Mouse (Mus musculus): ENCODE results near the gene Rsf1.

Rsf1 gene

DNA sequence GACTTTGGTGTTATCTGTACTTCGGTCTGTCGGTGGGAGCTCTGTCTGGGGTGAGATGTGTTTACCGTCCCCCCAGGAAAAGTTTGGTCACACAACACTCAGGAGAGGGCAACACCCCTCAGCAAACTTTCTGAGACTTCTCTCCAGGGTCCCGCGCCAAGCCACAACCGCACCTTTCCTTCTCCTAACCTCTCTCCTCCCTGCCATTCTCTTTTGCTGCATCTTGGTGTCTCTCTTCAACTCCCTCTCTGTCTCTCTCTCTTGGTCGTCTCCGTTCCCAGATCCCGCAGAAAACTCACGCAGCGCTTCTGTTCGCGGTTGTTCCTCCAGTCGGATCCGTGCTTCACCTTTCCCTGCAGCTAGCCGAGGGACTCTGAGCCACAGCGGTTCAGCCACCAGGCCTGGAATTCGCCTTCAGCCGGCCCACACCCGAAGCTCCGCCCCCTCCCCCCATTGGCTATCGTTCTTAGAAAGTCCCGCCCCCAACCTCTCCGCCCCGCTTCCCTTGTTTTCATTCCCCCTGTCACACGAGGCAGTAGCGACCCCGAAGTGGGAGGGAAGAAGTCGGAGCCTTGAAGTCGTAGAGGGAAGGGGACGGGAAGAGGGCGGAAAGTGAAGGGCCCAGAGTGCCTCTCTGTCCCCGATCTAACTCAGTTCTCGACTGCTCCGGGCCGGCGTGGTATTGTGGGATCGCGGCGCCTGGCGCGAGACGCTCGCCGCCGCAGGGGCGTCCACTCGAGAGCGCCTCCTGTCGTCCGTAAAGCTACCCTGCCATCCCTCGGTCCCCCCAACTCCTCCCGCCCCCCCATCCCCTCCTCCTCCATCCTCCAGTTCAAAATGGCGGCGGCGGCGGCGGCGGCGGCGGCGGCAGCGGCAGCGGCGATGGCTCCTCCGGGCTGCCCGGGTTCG, at the start of gene Rsf1, which contains the start of gene Aamdc:
Gene Rsf1 (plus strand): TSS at position 823 of the 909 bp plus-strand sequence.
Gene Aamdc (minus strand): TSS at position 431 of the 909 bp plus-strand sequence.
- peak; percentile 96 to 99 for DNase-seq (ENCODE audit: inconsistent age in 2 of 2, low spot score in 1 of 2)

DNA sequence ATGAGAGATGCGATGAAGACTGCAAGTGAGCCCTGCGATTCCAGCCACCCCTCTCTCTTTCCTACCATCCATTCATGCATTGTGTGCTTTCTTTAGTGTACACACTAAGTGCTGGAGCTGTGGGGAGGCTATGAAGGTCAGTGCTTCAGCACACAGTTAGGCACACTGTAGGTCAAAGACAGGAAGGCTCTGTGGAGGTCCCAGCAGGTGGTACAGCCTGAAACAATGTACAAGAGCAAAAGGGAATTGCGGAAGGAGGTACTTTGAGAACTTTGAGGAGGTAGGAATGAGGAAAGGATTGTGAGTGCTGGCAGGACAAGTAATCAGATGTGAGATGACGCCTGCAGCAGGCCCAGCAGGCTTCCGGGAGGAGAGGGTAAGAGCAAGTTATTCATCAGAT, 44.2 kb upstream of the Rsf1 start:
- no peak for DNase-seq (ENCODE audit: inconsistent age in 2 of 2, low spot score in 1 of 2)

DNA sequence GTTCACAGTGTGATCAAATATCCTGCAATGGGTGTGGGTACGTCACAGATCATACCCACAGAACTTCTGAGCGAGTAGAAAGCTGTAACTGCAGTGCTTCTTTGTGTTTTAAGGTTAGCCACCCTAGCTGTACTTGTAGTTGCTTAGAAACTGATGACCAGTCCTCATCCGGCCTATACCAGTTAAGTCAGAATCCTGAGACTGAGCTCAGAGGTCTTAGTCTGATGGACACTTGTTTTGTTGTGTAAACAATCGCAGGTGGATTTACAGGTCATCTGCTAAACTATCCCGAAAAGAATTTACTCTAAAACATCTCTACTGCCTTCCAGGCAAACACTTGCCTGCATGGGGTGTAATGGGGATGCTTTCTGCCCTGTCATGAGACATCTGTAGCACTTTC, 43.1 kb upstream of the Rsf1 start:
- DNase-seq (ENCODE audit: inconsistent age in 2 of 2, low spot score in 1 of 2), result no peak

DNA sequence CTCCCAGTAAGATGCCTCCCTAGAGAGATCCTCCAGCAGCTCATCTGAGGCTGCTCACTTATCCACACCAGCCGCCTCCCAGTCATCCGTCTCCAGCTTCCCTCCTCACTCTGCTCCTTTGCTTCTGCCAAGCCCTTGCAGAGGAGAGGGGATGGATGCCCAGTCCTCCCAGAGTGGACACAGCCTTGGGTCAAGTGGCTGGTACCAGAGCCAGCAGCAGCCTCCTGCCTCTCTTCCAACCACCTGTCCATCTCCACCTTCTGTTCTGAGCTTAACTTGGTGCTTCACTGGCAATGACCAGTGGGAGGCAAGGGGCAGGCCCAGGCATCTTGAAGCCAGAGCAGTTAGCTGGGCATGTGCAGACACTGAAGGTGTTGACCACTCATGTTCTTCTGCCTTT, 33.2 kb upstream of the Rsf1 start:
- no peak for DNase-seq (ENCODE audit: inconsistent age in 2 of 2, low spot score in 1 of 2)

DNA sequence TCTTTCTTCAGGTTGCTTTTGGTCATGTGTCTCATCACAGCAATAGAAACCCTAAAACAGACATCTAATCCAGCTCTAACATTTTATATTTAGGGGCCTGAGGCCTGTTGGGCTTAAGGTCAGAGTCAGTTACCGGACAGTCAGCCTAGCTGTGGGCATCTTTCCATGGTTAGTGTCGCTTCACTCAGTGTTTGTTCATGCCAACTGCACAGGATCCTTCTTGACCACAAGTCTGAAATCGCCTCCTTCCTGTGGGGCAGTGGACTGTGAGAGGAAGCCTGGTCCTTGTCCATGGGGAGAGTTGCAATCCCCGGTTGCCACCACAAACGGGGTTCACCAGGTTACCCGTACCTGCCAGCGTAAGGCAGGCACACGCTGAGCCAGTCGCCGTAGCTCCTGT, 30.4 kb upstream of the Rsf1 start:
- no peak for DNase-seq (ENCODE audit: inconsistent age in 2 of 2, low spot score in 1 of 2)

DNA sequence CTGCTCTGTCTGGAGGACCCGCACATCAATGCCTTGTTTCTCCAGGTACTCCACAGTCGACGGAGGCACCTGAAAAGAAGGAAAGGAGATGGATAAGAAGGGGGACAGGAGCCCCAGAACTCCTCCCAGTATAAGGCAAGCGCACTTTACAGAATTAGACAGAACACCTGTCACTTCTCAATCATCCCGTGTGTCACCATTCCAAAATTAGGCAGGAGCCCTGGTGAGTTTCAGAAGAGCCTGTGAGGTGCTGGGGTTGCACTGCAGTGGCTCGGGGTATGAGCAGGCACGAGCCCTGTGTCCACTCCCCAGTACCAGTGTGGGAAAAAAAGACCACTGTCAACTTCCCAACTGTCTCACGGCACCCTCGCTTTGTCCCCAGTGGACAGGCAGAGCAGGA, 29.0 kb upstream of the Rsf1 start:
- DNase-seq (ENCODE audit: inconsistent age in 2 of 2, low spot score in 1 of 2), result no peak

DNA sequence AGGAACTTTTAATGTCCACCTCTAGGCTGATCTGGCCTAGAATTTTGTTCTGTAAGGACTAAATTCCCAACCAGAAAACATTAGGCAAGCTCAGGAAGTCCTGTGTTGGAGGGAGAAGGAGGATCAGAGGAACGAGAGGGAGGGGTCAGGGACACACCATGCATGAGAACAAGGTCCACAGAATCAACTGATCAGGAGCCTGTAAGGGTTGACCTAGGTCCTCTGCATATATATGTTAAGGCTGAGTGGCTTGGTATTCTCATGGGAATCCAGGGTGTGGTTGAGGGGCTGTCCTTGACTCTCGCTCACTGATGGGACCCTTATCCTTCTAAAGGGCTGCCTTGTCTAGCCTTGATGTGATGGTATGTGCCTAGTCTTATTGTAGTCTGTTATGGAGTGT, 16.1 kb upstream of the Rsf1 start:
- DNase-seq (ENCODE audit: inconsistent age in 2 of 2, low spot score in 1 of 2), result no peak

DNA sequence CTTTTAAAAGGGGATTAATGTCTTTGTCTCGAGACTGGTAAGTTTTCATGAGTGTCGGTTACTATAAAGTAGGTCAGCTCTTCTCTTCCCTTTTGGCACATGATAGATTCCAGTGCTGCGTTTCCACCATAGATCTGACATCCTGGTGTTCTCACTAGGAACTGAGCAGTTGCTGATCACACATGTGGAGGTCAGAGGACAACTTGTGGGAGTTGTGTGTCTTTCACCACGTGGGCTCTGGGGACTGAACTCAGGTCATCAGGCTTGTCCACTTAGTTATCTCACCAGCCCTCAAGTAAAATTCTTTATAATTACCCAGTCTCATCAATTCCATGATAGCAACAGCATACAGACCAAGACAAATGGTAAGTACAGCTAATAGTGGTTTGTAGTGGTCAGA, 10.3 kb upstream of the Rsf1 start:
- DNase-seq (ENCODE audit: inconsistent age in 2 of 2, low spot score in 1 of 2), result no peak

DNA sequence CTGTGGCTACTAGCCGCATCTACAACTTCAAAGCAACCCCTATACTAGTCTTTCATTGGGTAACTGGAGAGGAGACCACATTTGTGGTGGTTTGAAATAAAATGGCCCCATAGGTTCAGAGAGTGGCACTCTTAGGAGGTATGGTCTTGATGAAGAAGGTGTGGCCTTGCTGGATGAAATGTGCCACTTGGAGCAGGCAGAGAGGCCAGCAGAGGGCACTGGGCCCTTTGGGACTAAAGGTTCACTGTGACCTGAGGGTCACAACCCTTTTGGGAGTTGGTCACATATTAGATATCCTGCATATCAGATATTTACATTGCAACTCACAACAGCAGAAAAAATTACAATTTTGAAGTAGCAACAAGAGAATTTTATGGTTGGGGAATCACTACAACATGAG, 9.3 kb upstream of the Rsf1 start:
- no peak for DNase-seq (ENCODE audit: inconsistent age in 2 of 2, low spot score in 1 of 2)

DNA sequence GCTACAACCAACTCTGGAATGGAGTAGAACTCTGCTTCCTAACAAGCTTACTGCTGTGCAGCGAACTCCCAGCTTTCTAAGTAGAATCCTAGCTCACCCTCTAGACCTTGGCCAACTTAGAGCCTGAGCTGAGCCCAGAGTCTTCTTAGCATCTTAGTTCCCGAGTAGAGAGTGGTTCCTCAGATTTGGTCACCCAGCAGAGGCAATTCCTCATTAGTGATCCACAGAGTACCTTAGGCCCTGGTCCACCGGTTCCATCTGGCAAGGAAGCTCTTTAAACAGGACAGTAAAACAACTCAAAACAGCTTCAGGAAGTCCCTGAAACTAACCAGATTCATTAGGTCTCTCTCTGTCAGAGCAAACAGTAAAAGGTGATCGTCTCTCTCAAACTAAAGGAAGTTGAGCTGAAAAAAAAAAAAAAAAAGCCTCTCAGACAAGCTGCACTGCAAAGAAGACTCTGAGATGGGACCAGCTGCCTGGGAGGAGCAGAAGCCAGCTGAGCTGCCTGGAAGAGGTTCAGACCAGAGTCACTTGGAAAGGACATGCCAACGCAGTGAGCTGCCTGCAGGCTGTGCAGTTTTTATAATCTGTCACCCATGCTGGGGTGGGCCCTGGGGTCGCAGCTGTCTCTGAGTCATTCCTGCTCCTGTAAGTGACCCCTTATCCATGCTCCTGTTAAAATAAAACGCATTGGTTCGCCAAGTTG, 1.2 kb upstream of the Rsf1 start:
- DNase-seq (ENCODE audit: inconsistent age in 2 of 2, low spot score in 1 of 2), result peak; percentile 53 to 78

DNA sequence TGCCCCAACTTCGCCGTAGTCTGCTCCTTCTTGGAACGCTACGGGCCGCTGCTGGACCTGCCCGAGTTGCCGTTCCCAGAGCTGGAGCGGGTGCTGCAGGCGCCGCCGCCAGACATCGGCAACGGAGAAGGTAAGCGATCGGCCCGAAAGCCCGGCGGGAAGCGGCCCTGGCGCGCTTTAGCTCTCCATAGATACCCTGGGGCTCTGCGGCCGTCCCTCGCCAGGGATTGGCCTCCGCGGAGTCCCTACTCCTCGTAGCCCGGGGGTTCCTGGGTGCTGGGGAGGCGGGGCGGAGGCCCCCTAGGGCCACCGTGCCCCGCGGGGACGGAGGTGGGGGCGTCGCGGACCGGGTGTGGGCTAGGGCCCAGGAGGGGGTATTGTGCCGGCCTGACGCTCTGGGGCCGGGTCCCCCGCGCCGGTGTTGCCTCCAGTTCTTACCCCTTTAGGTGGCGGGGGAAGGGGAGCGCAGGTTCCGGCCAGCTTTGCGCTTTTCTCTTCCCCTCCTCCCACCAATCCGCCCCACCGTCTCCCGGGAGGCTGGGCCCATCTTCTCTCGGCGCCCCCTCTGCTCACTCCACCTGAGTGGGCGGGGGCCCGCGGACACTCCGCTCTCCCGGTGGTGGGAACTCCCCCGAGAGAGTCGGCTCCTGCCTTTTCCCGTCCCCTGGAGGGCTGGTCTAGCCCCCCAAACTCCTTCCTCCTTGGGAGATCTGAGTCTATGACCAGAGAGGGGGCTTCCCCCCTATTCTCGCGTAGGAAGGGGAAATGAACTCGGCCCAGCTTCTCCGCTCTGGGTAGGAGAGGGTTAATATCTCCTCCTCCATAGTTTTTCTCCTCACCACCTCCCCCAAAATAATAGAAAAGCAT, 520 bp downstream of the Rsf1 start:
- DNase-seq (ENCODE audit: inconsistent age in 2 of 2, low spot score in 1 of 2), result peak; percentile 70 to 88

DNA sequence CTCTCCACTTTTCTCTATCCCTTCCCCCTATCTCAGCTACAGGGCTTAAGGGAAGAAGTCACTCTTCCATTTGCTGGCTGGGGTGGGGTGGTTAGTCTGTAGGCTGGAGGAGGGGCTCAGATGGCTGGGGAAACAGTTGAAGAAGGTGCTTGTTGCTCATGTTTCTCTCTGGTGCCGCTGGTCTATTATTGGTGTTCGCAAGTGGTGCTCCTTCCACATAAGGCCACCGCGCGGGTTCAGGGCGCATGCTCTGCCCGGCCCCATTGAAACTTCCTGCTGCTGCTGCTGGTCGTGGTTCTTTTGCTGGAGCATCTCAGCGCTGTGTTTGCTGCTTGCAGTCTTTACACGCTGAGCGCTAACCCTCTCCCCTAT, 1.1 kb downstream of the Rsf1 start:
- DNase-seq (ENCODE audit: inconsistent age in 2 of 2, low spot score in 1 of 2), result peak; percentile 90 to 96

DNA sequence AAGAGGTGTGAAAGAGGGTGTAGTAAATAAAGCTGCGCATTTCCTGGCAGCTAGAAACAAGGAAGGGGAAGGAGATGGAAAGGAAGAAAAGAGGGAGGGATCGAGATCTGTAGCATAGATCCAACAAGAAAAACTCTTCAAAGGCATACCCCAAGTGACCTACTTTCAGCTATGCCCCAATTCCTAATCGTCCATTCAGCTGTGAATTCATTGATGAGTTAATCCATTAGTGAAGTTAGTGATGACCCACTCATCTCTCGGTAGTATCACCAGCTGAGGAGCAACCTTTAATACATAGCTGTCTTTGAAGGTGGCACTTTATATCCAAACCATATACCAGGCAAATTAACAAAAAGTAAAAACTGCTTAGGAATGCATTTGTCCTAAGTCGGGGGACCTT, 8.8 kb downstream of the Rsf1 start:
- DNase-seq (ENCODE audit: inconsistent age in 2 of 2, low spot score in 1 of 2), result no peak

DNA sequence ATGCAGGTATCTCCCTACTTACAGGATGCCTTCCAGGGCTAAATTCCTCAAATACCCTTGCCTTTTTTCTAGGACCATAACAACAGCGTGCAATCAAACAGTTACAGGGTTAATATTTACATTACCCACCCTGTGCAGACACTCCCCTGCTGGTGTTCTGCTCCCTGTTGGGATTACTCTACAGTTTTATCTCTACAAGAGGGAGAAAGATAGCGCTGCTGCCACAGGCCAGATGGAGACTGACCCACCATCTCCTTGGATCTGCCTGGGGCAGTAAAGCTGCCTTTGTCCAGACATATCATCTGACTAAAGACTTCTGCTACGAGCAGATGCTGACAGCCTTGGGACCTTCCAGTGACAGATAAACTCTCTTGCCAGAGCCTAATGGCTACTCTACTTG, 10.8 kb downstream of the Rsf1 start:
- DNase-seq (ENCODE audit: inconsistent age in 2 of 2, low spot score in 1 of 2), result no peak

DNA sequence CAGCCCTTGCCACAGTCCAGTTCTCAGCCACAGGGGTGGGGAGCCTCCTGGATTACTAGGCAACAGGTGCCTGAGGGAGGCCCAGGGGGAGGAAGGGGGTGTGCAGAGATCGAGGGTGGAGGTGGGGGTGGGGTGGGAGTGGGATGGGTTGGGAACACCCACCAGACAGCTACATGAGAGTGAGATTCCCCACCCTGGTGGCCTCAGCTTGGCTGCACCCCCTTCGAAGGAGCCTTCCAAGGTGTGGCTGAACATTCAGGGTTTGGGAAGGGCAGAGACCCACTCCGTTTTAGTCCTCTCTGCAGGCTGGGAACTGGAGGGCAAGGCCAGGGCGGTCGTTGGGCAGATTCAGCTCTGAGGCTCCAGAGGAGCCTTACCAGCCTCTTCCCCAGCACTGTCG, 11.6 kb downstream of the Rsf1 start:
- DNase-seq (ENCODE audit: inconsistent age in 2 of 2, low spot score in 1 of 2), result no peak

DNA sequence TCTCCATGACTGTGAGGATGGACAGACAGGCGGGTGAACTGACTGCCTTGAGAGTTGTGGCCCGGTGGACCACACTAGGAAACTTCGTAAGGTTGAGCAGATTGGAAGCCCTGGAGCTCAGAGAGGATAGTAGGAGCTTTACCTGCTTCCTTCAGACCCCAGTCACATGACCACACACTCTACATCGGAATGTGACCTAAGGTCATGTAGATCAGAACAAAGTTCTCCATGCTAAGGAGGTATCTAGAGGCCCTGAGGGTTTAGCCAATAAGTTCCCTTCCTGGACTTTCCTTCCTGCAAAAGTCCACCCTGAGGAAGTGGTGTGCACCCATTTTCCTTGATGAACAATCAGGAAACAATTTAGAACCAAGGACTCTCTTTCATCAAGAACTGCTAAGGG, 12.7 kb downstream of the Rsf1 start:
- no peak for DNase-seq (ENCODE audit: inconsistent age in 2 of 2, low spot score in 1 of 2)

DNA sequence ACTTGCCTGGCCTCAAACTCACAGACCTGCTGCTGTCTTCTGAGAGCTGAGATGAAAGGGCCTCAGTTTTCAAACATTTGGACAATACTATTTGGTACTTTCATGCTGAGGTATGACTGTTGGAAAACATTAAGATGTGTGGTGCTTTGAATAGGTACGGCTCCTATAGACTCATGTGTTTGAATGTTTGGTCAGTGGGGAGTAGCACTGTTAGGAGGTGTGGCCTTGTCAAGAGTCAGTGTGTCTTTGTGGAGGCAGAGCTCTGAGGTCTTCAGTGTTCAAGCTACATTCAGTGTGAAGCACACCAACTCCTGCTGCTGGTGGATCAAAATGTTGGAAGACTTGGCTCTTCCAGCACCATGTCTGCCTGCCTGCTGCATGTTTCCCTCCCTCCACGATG, 13.8 kb downstream of the Rsf1 start:
- DNase-seq (ENCODE audit: inconsistent age in 2 of 2, low spot score in 1 of 2), result no peak

DNA sequence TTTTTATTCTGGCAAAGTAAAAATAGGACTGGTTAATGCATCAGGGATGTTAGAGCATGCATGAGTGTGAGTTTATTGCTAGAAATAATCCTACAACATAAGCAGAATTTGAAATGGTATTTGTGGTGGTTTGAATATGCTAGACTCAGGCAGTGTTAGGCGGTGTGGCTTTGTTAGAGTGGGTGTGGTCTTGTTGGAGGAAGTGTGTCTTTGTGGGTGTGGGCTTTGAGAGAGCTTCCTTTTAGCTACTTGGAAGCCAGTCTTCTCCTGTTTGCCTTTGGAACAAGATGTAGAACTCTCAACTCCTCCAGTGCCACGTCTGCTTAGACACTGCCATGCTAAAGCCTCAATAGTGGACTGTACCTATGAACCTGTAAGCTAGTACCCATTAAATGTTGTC, 18.9 kb downstream of the Rsf1 start:
- no peak for DNase-seq (ENCODE audit: inconsistent age in 2 of 2, low spot score in 1 of 2)

DNA sequence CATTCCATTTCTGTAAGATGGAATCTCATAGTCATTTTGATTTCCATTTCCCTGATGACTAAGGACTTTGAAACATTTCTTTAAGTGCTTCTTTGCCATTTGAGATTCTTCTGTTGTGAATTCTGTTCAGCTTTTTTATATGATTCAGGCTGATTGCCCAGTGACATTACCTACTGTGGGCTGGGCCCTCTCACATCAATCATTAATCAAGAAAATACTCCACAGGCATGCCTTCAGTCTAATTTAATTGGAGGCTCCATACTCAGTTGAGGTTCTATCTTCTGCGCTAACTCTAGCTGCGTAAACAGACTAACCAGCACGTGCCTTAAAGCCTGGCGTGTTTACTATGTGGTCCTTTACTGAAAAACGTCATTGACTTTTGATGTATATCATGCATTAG, 41.7 kb downstream of the Rsf1 start:
- no peak for DNase-seq (ENCODE audit: inconsistent age in 2 of 2, low spot score in 1 of 2)

DNA sequence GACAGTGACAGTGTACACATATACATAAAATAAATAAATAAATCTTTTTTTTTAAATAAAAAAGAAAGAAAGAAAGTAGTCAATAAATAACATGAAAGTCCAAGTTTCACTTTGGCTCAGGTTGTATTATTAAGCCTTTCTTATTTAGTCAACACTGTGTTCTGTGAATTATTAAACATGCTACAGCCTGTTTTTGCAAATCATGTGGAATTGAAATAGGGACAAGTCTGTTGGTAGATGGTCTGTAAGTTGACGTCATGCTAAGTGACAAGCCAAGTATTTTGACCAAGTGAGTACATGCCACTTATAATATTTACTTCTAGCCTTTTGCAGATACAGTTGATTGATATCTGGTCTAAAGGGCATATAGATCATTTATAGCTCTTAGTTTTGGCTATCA, 43.0 kb downstream of the Rsf1 start:
- DNase-seq (ENCODE audit: inconsistent age in 2 of 2, low spot score in 1 of 2), result no peak

DNA sequence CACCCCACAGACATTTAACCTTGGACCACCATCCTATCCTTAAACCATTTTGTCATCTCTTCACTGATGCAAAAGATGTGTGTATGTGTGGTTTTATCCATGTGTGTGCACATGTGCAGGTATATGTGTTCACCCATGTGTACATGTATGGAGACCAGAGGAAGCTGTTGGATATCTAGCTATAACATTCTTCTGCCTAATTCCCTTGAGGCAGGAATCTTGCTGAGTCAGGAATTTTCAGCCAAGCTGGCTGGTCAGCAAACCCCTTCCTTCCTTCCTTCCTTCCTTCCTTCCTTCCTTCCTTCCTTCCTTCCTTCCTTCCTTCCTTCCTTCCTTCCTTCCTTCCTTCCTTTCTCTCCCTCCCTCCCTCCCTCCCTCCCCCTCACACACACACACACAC, 43.7 kb downstream of the Rsf1 start:
- DNase-seq (ENCODE audit: inconsistent age in 2 of 2, low spot score in 1 of 2), result no peak

DNA sequence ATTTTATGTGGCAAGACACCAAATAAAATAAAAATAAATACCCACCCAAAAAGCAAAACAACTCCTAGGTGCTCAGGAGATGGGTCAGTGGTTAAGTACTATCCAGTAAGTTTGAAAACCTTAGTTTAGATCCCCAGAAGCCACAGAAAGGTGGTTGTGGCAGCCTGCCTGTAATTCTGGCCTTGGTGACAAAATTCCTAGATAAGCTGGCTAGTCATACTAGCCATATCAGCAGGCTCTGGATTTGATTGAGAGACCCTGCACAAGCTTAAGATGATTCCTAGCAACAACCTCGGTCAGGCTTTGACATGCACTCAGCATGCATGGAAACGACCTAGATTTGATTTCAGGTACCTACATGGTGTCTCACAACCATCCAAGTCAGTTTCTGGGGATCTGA, 49.7 kb downstream of the Rsf1 start:
- DNase-seq (ENCODE audit: inconsistent age in 2 of 2, low spot score in 1 of 2), result peak; percentile 39 to 78
